ENCODE assay signal across 8 mouse cellular contexts in genomic region chr2:18800646-18801251, GRCm38 (mm10).
DNase-seq lines count a peak whose midpoint lies in the region; ATAC-seq and TF ChIP-seq lines count a peak whose summit lies in the region.

No protein-coding gene starts in this region.

- peak overlapping the region; percentile 49 for H3K4me2 ChIP-seq in liver, embryonic 13.5 days

- peaks cover 14% of the 10 kb centered on the region for H3K4me1 ChIP-seq in testis, adult 2 months (ENCODE audit: control insufficient read depth, insufficient read depth, low read length)
- peaks cover 8% of the 10 kb centered on the region; the same call in 1 of the 2 replicates for H3K4me1 ChIP-seq in liver, embryonic 13.5 days (replicated peaks)

- WGBS in liver, embryonic 13.5 days (ENCODE audit: insufficient replicate concordance), result 3% methylated on average over 24 of the region's 24 CpGs

- no peak overlapping the region for H3K27ac ChIP-seq in testis, adult 2 months (ENCODE audit: control insufficient read depth, insufficient read depth, low read depth, low read length)
- H3K27ac ChIP-seq in liver, embryonic 13.5 days, result no peak overlapping the region

- H3K9me3 ChIP-seq in liver, embryonic 13.5 days (replicated peaks), result no peaks in the 10 kb centered on the region

- peak overlapping the region; percentile 78 for H3K4me3 ChIP-seq in testis, adult 2 months (ENCODE audit: control insufficient read depth, low read depth, low read length)
- peak overlapping the region; percentile 38 for H3K4me3 ChIP-seq in liver, embryonic 13.5 days (replicated peaks)

- peaks cover 6% of the 10 kb centered on the region for H3K27me3 ChIP-seq in testis, adult 2 months (ENCODE audit: control insufficient read depth, insufficient read depth, low read length)
- peaks cover 75% of the 10 kb centered on the region for H3K27me3 ChIP-seq in liver, embryonic 13.5 days

- no peak for DNase-seq in frontal cortex, postnatal 25 days (ENCODE audit: low spot score in 2 of 2)
- no peak for DNase-seq in testis, postnatal 10 days (ENCODE audit: low spot score)
- DNase-seq in liver, embryonic 13.5 days, result no peak
- DNase-seq in urinary bladder, adult 18-20 months (ENCODE audit: low spot score in 2 of 2), result no peak
- no peak for DNase-seq in lung, postnatal 25 days (ENCODE audit: low spot score)

- TF ChIP-seq POLR2A in testis, adult 2 months (IDR thresholded peaks at IDR 0.05; ENCODE audit: control insufficient read depth, low read depth, low read length), result no peak

- no peaks in the 10 kb centered on the region for H3K36me3 ChIP-seq in testis, adult 2 months (ENCODE audit: control insufficient read depth, insufficient read depth, low read length)
- no peaks in the 10 kb centered on the region for H3K36me3 ChIP-seq in liver, embryonic 13.5 days

- ATAC-seq in frontal cortex, adult (ENCODE audit: low TSS enrichment), result peak; percentile 21; the same call in 1 of the 2 replicates
- ATAC-seq in liver, embryonic 13.5 days (ENCODE audit: low read depth), result no peak
- ATAC-seq in megakaryocyte-erythroid progenitor cell, adult 5-6 weeks (replicated peaks; ENCODE audit: low FRiP score, low TSS enrichment, poor library complexity, severe bottlenecking), result no peak

- TF ChIP-seq CTCF in testis, adult 2 months (IDR thresholded peaks at IDR 0.05; ENCODE audit: control insufficient read depth, insufficient read depth, insufficient replicate concordance, low read depth, low read length), result no peak

- no peak overlapping the region for H3K9ac ChIP-seq in liver, embryonic 13.5 days
